Mouse (Mus musculus) megakaryocyte progenitor cell, adult 5-6 weeks (primary cell): ENCODE results near the gene Hk1. TPM values are rescaled to one million over a fixed set of nuclear protein-coding genes. Genes with fewer than 3 reads are reported as not detected.

Source experiments
- ATAC-seq: replicated peaks from 2 replicates; pipeline ENCODE4 v1.8.0; 2016; ENCODE audit warnings: mild to moderate bottlenecking, moderate TSS enrichment, inconsistent platforms; ENCODE audit not compliant: poor library complexity
- total RNA-seq, 2 experiments: library from RNA; stranded (forward) in 1 of 2; stranded (reverse) in 1 of 2; fragments of 157-497, 149-512 nt in 1 of 2; fragments of 200-1000 nt in 1 of 2; gene quantifications; 2 replicates each; pipeline versions ENCODE4 v1.2.3 to v1.2.4; 2015 to 2017

Hk1 gene
- total RNA-seq, 2 experiments from 2014 or later: 37.2 to 86.2 TPM

DNA sequence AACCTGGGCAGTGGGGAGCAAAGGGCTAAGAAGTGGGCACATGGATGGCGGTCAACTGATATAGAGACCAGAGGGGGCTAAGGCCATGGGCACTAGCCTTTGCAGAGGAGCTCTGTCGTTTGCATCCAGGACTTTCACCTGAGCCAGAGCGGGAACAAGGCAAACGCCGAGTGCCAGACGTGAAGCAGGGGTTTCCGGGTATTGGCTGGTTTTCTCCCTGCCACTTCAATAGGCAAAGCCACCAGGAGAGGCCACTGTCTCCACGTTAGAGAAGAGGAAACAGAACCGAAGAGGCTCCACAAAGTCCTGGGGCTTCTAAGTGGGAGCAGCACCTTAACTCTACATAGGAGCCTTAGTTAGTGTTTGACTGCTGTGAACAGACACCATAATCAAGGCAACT lies 58.3 kb downstream of the Hk1 start:
- ATAC-seq: peak; percentile 32; the same call in 1 of the 2 replicates

DNA sequence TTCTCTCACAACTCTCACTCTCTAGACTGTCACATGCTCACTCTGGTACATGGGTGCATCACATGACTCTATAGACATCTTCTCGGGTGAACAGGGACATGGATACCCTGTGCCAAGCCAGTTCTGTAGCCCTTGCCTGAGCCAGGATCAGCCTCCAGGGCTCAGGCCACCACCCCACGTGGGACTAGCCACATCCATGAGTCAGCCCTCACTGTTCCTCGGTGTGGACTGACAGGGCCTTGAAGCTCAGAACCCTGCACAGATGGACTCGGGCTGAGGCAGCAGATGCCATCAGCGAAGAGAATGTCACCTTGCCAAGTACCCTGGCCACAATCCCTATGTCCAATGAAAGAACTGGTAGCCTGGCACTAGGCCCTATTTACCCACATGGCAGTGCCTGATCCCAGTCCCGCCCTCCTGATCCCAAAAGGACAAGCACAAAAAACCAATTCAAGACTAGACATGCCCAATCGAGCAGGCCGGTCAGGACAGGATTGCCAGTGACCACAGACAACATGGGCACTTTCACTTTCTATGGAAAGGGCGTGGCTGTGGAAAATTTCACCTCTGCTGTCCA lies 59.2 kb downstream of the Hk1 start:
- peak; percentile 49 for ATAC-seq

DNA sequence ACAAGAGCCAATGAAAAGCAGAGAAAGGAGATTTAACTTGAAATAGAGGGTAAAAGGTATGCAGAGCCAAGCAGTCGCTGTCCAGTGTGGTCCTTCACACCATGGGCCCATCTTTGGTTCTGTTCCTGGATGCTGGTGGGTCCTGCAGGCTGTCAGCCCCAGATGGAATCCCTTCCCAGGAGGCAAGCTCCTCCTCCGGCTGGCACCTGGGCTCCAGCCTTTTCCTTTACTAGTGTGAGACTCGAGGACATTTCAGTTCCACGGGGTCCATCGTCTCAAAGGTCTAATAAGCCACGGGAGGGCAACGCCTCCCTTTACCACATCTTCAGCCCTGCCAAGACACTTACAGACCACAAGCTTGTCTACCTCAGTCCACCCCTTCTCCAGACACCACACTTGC lies 60.6 kb downstream of the Hk1 start:
- ATAC-seq: no peak

DNA sequence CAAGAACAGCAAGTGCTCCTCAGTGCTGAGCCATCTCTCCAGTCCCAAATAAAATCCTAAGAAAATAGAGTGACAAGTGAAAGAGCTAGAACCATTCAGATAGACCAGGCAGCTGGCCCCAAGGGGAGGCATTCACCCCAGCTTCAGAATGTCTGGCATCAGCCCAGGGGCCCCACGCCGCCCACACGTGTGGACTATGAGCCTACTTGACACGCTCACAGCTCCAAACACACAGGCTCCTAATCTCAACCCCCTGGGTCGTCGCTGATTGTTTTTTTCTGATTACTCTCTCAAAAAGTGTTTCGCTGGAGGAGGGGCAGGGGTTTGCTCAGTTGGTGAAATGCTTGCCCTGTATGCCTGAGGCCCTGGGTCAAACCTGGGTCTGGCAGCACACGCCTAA lies 63.2 kb downstream of the Hk1 start:
- no peak for ATAC-seq

DNA sequence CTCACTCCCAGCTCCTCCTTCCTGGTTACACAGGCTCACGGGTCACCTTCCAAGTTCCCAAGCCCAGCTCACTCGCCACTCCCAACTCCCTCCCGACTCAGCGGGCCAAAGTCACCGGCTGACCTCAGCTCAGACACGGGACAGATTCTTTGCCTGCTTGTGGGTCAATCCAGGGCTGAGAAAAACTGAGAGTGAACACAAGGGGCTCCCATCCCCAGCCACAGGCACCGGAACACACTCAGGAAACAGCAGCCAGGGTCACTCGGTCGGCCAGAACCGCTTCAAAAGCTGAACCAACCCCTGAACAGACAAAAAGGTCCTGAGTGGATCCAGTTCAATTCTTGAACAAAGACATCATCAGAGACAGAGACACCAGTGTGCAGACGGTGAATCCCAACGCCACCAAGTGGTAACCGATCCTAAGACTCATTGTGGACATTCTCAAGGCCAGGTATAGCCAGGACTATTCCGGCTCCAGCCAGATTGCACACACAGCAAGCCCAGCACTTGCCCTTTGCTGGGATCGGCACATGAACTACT lies 65.8 kb downstream of the Hk1 start:
- ATAC-seq: no peak

DNA sequence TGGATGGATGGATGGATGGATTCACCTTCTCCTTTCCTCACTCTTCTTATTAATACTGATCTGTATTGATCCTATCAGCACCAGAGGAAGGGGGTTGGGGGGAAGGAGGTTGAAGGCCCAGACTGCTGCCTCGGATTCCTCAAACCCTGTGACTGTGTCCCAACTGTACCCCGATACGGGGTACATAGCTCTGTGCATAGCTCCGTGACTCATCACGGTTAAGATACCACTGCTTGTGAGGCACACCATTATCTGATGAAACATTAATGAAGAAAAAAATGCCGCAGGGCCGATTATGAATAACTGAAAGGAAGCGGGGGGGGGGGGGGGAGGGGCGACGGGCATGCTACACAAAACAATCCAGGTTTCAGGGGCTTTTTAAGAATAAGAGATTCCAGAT lies 66.6 kb downstream of the Hk1 start:
- peak; percentile 63 for ATAC-seq

DNA sequence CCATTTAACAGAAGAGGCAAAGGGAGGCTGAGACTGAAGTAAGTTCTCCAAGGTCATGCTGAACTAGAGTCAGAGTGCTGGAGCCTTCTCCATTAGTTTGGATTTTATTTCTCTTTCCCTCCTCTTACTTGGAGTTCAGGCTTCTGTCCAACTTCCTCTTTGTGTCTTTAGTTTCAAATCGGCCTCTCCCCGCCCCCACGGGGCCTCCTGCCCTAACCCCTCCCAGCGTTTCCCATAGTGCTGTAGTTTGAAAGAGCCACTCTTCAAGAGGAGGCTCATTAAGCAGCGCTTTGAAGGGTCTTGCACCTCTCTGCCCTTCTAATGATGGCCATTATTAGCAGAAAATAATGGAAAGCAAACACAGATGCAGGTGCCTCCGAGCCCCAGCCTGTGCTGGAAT lies 68.2 kb downstream of the Hk1 start:
- peak; percentile 62 for ATAC-seq

DNA sequence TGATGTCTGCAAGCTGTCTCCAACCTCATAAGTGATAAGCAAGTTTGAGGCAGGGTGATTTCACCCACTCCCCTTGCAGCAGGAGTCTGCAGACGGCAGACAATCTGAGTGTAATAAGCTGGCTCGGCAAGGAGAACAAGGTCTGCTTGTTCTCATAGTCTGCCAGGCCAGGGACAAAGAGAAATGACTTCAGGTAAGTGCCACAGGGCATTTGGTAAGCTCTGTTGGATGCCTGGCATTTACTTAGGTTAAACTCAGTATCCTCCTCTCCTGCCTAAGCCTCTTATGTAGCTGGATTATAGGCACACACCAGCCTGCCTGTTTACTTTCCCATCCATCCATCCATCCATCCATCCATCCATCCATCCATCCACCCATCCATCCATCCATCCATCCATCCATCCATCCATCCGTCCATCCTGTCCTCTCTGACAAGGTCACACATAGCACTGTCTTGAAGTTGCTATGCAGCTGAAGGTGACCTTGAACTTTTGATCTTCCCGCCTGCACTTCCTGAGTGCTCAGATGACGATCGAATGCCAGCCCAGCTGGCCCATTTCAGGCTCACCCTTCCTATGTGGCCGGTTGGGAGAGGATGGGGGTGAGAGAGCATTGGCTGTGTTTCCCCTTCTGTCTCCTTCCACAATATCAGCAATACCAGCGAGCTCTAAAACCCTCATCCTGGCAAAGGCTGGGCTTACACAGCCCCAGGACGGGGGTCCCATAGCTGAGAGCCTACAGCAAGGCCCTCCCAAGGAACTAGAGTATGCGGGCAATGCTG lies 69.3 kb downstream of the Hk1 start:
- ATAC-seq: no peak

DNA sequence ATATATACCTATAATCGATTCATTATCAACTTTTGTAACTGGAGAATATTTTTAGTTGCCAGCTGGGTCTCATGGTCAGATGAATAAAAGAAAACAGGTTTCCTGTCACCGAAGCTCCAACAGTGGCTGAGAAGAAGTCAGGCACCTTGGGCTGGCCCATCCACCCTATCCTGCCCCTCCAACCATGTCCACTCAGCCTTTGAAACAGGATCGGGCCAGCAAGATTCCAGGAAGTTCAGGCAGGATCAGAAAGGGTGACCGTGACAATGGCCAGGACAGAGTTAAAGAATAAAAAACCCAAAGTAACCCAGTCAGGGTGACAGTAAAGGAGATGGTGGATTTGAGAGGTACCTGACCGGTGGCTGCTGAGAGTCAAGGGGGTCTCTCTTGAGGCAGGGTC lies 70.1 kb downstream of the Hk1 start:
- no peak for ATAC-seq

DNA sequence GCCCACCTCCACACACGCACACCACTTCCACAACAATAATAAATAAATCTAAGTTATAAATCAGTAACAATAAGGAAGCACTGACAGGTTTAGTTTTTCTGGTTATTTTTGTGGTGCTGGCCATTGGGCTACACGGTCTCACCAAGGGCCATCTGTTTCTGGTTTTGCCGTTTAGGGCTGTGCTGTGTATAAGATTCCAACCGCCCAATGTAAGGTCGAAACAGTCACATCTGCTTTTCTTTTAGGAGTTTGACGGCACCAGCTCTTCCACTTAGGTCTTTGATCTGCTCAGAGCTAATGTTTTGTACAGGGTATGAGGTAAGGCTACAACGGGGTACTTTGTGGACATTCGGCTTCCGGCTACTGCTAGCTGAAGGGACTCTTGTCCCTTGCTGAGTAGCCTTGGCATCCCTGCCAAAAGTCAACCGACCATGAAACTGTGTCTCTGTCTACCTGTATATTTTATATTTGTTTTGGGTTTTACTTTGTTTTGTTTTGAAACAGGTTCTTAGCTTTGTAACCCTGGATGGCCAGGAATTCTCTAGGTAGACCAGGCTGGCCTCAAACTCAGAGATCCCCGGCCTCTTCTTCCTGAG lies 70.7 kb downstream of the Hk1 start:
- ATAC-seq: no peak

DNA sequence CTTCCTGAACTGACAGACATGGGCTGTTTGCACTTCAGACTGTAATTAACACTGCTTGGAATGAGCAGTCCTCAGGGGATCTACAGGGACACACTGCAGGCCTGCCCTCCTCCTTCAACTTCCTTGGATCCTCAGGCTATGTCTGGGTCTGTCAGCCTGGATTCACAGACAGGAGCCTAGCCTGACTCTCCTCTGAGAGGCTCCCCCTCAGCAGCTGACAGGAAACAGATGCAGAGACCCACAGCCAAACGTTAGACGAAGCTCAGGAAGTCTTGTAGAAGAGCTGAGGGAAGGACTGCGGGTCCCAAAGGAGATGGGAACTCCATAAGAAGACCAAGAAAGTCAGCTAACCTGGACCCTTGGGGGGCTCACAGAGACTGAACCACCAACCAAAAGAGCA lies 73.2 kb downstream of the Hk1 start:
- ATAC-seq: peak; percentile 49

DNA sequence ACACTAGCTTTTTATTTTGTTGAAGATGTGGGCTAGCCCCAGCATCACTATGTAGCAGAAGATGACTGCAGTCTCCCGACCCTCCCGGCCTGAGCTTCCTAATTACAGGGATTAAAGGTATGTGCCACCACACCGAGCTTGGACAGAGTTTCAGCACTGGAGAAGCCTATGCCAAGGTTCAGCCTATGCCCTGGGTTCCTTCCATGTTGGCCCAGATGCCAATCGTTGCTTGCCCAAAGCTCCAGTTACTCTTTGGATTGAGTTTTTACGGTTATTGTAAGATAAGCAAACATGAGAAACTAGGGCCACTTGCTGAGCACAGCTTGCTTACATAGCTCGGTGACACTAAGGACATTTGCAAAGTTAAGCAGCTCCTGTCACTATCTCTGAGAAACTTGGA lies 74.6 kb downstream of the Hk1 start:
- ATAC-seq: no peak

DNA sequence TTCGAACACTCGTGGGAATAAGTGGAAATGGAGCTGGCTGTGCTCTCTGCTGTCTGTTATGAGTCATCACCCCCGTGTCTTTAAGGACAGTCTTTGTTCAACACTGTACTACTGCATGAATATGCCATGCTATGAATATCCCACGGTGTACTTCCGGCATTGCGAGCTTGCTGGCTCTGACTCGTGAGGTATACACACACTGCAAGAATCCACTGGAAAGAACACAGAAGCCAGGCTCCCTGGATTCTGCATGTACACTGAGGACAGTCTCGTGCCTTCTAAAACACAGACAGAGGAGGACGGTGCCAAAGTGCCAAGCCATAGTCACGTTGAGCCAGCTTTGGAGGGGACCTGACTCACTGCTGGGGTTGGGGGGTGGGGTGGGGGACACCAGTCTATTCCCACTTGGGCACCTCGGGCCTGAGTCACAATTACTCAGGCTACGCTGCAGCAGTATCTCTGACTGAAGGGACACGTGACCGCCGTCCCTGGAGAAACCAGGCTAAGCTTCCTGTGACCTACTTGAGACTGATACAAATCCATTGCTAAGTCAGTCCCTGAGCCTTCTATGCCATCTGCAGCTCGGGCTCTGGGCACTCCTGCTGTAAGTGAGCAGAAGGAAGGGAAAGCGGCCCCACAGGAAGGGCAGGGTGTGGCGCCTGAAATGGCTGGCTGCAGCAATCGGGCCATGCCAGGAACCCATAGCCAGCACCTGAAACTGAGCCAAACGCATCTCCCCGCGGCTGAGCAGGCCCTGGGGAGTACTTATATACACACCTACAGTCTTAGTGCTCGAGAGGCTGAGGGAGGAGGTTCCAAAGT lies 79.5 kb downstream of the Hk1 start:
- ATAC-seq: peak; percentile 86

DNA sequence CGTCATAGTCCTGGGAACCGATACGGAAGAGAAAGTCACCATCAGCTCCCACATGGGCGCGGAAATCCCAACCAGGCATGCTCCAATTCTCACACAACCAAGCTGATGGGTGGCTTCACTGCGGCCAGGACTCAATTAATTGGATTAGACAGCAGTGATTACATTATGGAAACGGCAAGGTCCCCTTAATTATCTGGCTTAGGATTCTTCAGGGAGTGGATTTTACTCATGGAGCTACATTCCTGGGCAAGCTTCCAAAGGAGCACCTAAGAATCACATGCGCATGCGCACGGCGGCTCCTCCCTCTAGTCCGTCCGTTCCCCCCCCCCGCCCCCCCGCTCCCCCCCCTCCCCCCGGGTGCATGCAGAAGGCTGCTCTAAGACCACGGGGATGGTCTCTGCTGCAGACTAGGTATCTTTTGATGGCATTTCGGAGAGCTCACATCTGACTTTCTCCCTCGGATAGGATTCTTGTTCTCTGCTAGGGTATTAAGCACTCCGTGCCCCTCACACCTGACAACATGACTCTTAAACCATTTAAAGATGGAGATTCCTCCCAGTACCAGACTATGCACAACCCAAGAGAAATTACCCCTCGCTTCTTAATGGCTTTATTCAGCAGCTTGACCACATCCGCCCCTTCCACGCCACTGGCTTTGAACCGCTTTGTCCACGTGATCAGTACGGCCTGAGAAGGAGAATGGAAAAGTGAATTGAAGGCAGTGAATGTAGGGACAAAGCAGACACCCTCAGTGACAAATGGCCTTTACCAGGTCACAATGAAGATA lies 83.4 kb downstream of the Hk1 start:
- no peak for ATAC-seq

DNA sequence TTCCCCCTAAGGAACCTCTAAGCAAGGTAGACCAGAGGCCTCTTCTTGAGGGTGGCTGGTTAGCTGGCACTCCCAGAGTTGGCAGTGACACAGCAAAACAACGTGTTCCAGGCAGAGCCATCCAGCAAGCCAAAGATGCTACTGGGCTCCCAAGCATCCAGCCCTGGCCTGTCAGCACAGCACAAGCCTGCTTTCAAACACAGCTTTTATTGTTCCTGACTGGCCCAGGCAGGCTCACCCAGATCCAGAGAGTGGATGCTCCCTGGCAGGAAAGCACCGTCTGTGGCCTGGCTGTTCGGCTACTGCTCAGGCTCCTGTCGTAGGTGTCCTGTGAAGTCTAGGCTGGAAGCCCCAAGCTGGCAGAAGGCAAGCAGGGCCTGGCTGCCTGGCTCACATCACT lies 85.6 kb downstream of the Hk1 start:
- ATAC-seq: peak; percentile 44

DNA sequence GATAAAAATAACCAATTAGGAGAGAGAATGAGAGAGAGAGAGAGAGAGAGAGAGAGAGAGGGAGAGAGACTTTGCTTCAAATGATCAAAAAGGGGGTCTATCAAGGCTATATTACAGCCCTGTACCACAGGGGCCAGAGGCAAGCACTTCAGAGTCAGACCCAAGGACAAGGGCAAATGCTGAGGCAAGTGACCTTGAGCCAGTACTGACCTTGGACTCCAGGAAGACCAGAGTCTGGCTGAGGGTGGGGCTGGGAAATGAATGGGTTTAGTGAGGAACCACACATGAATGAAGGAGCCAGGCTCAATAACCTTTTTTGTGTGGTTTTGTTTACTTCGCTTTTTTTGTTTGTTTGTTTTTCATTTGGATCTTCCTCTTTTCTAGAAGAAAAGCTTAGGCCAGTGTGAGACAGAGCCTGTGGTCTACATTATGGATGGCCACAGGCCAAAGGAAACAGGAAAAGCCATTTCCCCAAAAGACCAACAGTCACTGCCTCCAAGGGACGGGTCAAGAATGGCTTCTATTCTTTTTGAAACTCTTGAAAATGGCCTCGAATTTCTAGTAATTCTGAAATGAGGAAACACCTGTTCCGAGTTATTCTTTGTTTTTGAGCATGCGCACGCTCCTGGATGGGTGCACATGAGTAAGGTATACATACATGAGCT lies 92.1 kb downstream of the Hk1 start:
- ATAC-seq: peak; percentile 66

DNA sequence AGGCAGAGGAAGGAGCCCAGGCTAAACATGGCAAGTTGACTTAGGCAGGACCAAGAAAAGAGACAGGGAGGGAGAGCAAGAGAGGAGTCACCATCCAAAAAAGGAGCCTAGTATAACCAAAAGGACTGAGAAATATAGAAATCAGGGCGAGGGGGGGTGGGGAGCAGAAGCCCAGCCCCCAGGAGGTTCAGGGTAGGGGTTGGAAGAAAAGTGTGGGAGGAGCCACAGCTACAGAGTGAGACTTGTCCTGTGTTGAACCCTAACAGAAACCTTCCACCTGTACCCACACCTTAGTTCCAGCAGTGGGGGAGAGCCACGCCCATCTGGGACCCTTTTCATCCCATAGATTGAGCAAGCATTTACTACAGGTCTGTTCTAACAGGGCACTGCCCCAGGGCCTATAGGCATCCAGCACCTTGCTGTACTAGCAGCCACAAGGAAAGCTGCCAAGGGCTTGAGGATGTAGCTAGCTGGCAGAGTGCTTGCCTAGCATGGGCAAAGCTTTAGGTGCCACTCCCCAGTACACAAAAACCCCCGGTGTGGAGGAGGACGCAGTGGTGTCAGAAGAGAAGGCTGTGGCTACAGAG lies 96.4 kb downstream of the Hk1 start:
- no peak for ATAC-seq

DNA sequence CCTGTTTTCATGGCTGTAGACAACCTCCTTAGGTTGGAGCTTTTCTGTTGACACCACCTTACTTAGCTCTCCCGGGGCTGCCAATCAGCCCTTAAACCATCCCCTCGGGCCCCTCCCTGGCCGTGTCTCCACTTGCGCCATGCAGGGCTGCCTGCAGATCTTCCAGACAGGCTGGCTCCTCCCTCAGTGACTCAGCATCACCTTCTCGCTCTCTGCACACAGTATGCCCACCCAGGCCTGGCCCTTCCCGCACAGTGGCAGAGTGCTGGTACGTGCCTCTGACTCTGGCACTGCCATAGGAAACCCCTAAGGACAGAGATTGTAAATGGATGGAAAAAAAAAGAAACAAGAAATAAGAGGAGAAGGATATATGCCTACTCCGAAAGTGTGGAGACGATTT lies 96.9 kb downstream of the Hk1 start:
- no peak; the same call in 1 of the 2 replicates for ATAC-seq

DNA sequence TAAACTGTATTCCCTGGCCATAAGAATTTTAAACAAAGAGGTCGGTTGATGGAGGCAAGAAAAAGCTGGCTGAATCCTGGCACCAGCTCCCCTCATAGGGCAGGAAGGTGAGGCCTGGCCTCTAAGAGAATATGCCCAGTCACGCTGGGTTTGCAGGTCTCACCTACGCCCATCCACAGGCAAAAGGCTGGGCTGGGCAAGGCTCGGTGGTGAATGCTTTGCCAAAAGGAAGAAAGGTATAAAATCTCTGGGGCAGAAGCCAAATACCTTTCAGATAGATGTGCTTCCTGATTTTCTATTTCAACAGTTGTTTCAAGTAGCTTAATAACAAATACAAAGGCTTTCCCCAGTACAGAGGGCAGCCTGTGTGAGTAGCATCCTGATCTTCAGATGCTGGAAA lies 100.0 kb downstream of the Hk1 start:
- no peak for ATAC-seq

DNA sequence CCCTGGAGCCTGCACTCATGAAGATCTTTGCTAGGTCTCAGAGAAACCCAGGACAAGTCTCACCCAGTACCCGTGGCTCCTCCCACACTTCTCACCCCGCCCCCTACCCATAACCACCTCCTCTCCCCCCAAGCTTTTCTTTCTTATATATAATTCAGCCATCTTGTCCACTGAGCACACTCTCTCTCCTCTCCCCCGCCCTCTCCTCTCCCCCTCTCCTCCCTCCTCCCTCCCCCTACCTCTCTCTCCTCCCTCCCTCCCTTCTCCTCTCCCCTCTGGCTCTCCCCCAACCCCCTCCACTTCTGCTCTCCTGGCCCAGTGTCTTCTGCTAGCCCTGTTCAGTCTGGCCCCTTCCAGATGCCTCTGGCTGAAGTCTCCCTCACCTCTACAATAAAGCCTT lies 100.6 kb downstream of the Hk1 start:
- no peak for ATAC-seq
